Mouse (Mus musculus) liver, embryonic 13.5 days (tissue): Measurements from ENCODE around the gene Cphx2. TPM values are rescaled to one million over a fixed set of nuclear protein-coding genes. Genes with fewer than 3 reads are reported as not detected.
"Not testable (repeated sequence)": the region's sequence is repeated elsewhere in the genome, so short reads cannot be mapped to it uniquely, and the experiment has no call there.

Experiments
- ATAC-seq: fragments of 200-750 bp; cut with Nextera tagmentation; 2 replicates; pipeline ENCODE4 v1.8.0; 2017; ENCODE audit warnings: low read depth, mild to moderate bottlenecking, moderate number of reproducible peaks, moderate library complexity
- DNase-seq: peaks from one replicate; pipeline ENCODE4 v3.0.0; 2022
- H3K27ac ChIP-seq: fragments of 300-500 bp; sonication (generic); 2 replicates; pipeline ENCODE4 v1.5.1; 2015; ENCODE audit warnings: moderate library complexity, mild to moderate bottlenecking, inconsistent platforms
- H3K27me3 ChIP-seq: fragments of 300-500 bp; sonication (generic); 2 replicates; pipeline ENCODE4 v1.6.1; 2015; ENCODE audit warnings: mild to moderate bottlenecking, inconsistent platforms
- H3K36me3 ChIP-seq: fragments of 300-500 bp; sonication (generic); 2 replicates; pipeline ENCODE4 v1.6.1; 2015; ENCODE audit warnings: mild to moderate bottlenecking, inconsistent platforms
- H3K4me1 ChIP-seq: fragments of 300-500 bp; sonication (generic); replicated peaks from 2 replicates; pipeline ENCODE4 v1.6.1; 2015; ENCODE audit warnings: inconsistent platforms
- H3K4me2 ChIP-seq: fragments of 300-500 bp; sonication (generic); 2 replicates; pipeline ENCODE4 v1.6.1; 2015; ENCODE audit warnings: inconsistent platforms, mild to moderate bottlenecking, moderate library complexity
- H3K4me3 ChIP-seq: fragments of 300-500 bp; sonication (generic); replicated peaks from 2 replicates; pipeline ENCODE4 v1.5.1; 2015; ENCODE audit warnings: mild to moderate bottlenecking, inconsistent platforms
- H3K9ac ChIP-seq: fragments of 300-500 bp; sonication (generic); 2 replicates; pipeline ENCODE4 v1.6.1; 2015; ENCODE audit warnings: mild to moderate bottlenecking, inconsistent platforms
- H3K9me3 ChIP-seq: fragments of 300-500 bp; sonication (generic); replicated peaks from 2 replicates; pipeline ENCODE4 v1.6.1; 2016; ENCODE audit warnings: inconsistent platforms
- WGBS: fragments of 180-500 bp; shearing (Covaris S2); methylation state at CpG from one replicate; pipeline ENCODE4 v1.1.7; 2015; ENCODE audit not compliant: insufficient replicate concordance; 5-methylcytosine and 5-hydroxymethylcytosine counted together
- polyA plus RNA-seq: library from polyadenylated mRNA; unstranded; fragments of >200 nt; fragmentation: Nextera tagmentation; extraction: Ambion mirVana; gene quantifications from 2 replicates; pipeline ENCODE4 v1.2.1, GENCODE M21; 2015

Gene Cphx2
- polyA plus RNA-seq, 1 experiment from 2014 or later = not detected

GRCm38 (mm10) chr14:26081997-26082396 lies 681 bp downstream of the Cphx2 start, which contains the start of gene Cphx3:
Gene Cphx3, plus strand, starts transcription at chr14:26082297.
- H3K9me3 ChIP-seq, DNase-seq, H3K4me3 ChIP-seq, H3K27ac ChIP-seq, H3K27me3 ChIP-seq, H3K4me1 ChIP-seq, ATAC-seq, H3K4me2 ChIP-seq, H3K9ac ChIP-seq, H3K36me3 ChIP-seq: not testable (repeated sequence)
- WGBS = no CpG with 5 or more reads among the region's 1 CpGs

GRCm38 (mm10) chr14:26097622-26098021 lies 16.3 kb downstream of the Cphx2 start:
- not testable (repeated sequence) for H3K4me2 ChIP-seq, H3K9me3 ChIP-seq, H3K4me3 ChIP-seq, H3K27ac ChIP-seq, H3K4me1 ChIP-seq, DNase-seq, ATAC-seq, H3K36me3 ChIP-seq, H3K9ac ChIP-seq, H3K27me3 ChIP-seq
- WGBS = no CpG with 5 or more reads among the region's 3 CpGs

GRCm38 (mm10) chr14:26118150-26118549 lies 36.8 kb downstream of the Cphx2 start, which contains the start of gene Duxbl2:
Gene Duxbl2, plus strand, starts transcription at chr14:26118349.
- H3K9me3 ChIP-seq, H3K27me3 ChIP-seq, DNase-seq, H3K4me2 ChIP-seq, H3K4me3 ChIP-seq, H3K9ac ChIP-seq, ATAC-seq, H3K36me3 ChIP-seq, H3K27ac ChIP-seq, H3K4me1 ChIP-seq: not testable (repeated sequence)
- WGBS = no CpG with 5 or more reads among the region's 7 CpGs

GRCm38 (mm10) chr14:26118550-26119000 lies 37.3 kb downstream of the Cphx2 start:
- not testable (repeated sequence) for H3K4me3 ChIP-seq, H3K36me3 ChIP-seq, H3K4me2 ChIP-seq, DNase-seq, H3K9ac ChIP-seq, ATAC-seq, H3K27ac ChIP-seq, H3K27me3 ChIP-seq, H3K4me1 ChIP-seq, H3K9me3 ChIP-seq
- WGBS = no CpG with 5 or more reads among the region's 18 CpGs

- no CpG with 5 or more reads among the region's 7 CpGs for WGBS
- H3K27ac ChIP-seq, H3K4me1 ChIP-seq, H3K36me3 ChIP-seq, H3K4me3 ChIP-seq, H3K27me3 ChIP-seq, DNase-seq, H3K4me2 ChIP-seq, H3K9ac ChIP-seq, ATAC-seq, H3K9me3 ChIP-seq: not testable (repeated sequence)
These were observed 37.8 kb downstream of the Cphx2 start for GRCm38 (mm10) chr14:26119095-26119494.

Other genes starting within 250 kb of the Cphx2 start
- 7.3 and 9.4 TPM in 2 replicates for gene Anxa11, start 239.4 kb upstream of the Cphx2 start, polyA plus RNA-seq
- 0.70 TPM in 1 of 2 replicates, not detected in the other for gene Plac9a, start 178.4 kb upstream of the Cphx2 start, polyA plus RNA-seq
- 0.92 and 1.2 TPM in 2 replicates for gene Tmem254a, start 153.8 kb upstream of the Cphx2 start, polyA plus RNA-seq
- gene Cphx1, start 143.2 kb upstream of the Cphx2 start, polyA plus RNA-seq = 0.08 TPM in 1 of 2 replicates, not detected in the other
- gene Duxbl1, start 102.9 kb upstream of the Cphx2 start, polyA plus RNA-seq = 0.09 TPM in 1 of 2 replicates, not detected in the other
- 3.1 and 3.5 TPM in 2 replicates for gene Gm9780, start 38.8 kb upstream of the Cphx2 start, polyA plus RNA-seq
- 10.9 and 17.6 TPM in 2 replicates for gene Tmem254c, start 14.2 kb upstream of the Cphx2 start, polyA plus RNA-seq
- not detected in 2 replicates for gene Cphx3, start 781 bp downstream of the Cphx2 start, polyA plus RNA-seq
- 0.06 and 0.12 TPM in 2 replicates for gene Duxbl2, start 36.8 kb downstream of the Cphx2 start, polyA plus RNA-seq
- gene Plac9b, start 101.0 kb downstream of the Cphx2 start, polyA plus RNA-seq = 3.3 and 4.2 TPM in 2 replicates
- gene Tmem254b, start 125.5 kb downstream of the Cphx2 start, polyA plus RNA-seq = 18.6 and 26.5 TPM in 2 replicates
- gene Duxbl3, start 176.4 kb downstream of the Cphx2 start, polyA plus RNA-seq = not detected in 2 replicates